Mouse (Mus musculus): ENCODE measurements at regions not wholly inside any gene's neighbourhood (a gene's known extent, or its start where the extent isn't known, plus 50 kb on each side); places are given as distances from the start of the nearest gene placed in this dataset.

- Histone ChIP-seq H3K4me3 (ENCODE audit: low read depth, low read length) (no peak overlapping the region), H3K9ac (ENCODE audit: low read depth, low read length) (no peak overlapping the region), H3K36me3 (ENCODE audit: control insufficient read depth, insufficient read depth, low read length) (no peaks in the 10 kb centered on the region), H3K27me3 (ENCODE audit: control insufficient read depth, insufficient read depth, low read length) (no peaks in the 10 kb centered on the region), H3K9me3 (replicated peaks; ENCODE audit: control insufficient read depth, low read length) (no peaks in the 10 kb centered on the region), H3K4me1 (ENCODE audit: control insufficient read depth, insufficient read depth, low read length) (no peaks in the 10 kb centered on the region), H3K4me2 (no peak overlapping the region), H3K27ac (ENCODE audit: low read depth, low read length) (no peak overlapping the region)
- ATAC-seq (replicated peaks; ENCODE audit: insufficient number of reproducible peaks, low FRiP score, low TSS enrichment): no peak
- WGBS (ENCODE audit: insufficient replicate concordance): 66% methylated on average over 2 of the region's 2 CpGs
Observed at GRCm38 (mm10) chr11:18164025-18164423, 210.3 kb upstream of the Etaa1 start.

- no peaks in the 10 kb centered on the region for H3K27me3 ChIP-seq (ENCODE audit: control insufficient read depth, insufficient read depth, low read length)
- H3K27ac ChIP-seq (ENCODE audit: low read depth, low read length): no peak overlapping the region
- no peaks in the 10 kb centered on the region for H3K9me3 ChIP-seq (replicated peaks; ENCODE audit: control insufficient read depth, low read length)
- no peak overlapping the region for H3K9ac ChIP-seq (ENCODE audit: low read depth, low read length)
- 68% methylated on average over 5 of the region's 5 CpGs for WGBS (ENCODE audit: insufficient replicate concordance)
- no peak overlapping the region for H3K4me3 ChIP-seq (ENCODE audit: low read depth, low read length)
- ATAC-seq (replicated peaks; ENCODE audit: insufficient number of reproducible peaks, low FRiP score, low TSS enrichment): no peak
- H3K4me1 ChIP-seq (ENCODE audit: control insufficient read depth, insufficient read depth, low read length): no peaks in the 10 kb centered on the region
- H3K36me3 ChIP-seq (ENCODE audit: control insufficient read depth, insufficient read depth, low read length): no peaks in the 10 kb centered on the region
- no peak overlapping the region for H3K4me2 ChIP-seq
Observed at GRCm38 (mm10) chr11:18163156-18164024, 209.7 kb upstream of the Etaa1 start.

- WGBS (ENCODE audit: insufficient replicate concordance): 85% methylated on average over 4 of the region's 4 CpGs
- H3K9ac ChIP-seq (ENCODE audit: low read depth, low read length): no peak overlapping the region
- no peak for ATAC-seq (replicated peaks; ENCODE audit: insufficient number of reproducible peaks, low FRiP score, low TSS enrichment)
- no peak overlapping the region for H3K4me3 ChIP-seq (ENCODE audit: low read depth, low read length)
- peaks cover 4% of the 10 kb centered on the region; the same call in 1 of the 2 replicates for H3K4me1 ChIP-seq (ENCODE audit: control insufficient read depth, insufficient read depth, low read length)
- no peak overlapping the region for H3K4me2 ChIP-seq
- H3K27ac ChIP-seq (ENCODE audit: low read depth, low read length): no peak overlapping the region
- no peaks in the 10 kb centered on the region for H3K27me3 ChIP-seq (ENCODE audit: control insufficient read depth, insufficient read depth, low read length)
- H3K36me3 ChIP-seq (ENCODE audit: control insufficient read depth, insufficient read depth, low read length): no peaks in the 10 kb centered on the region
- no peaks in the 10 kb centered on the region for H3K9me3 ChIP-seq (replicated peaks; ENCODE audit: control insufficient read depth, low read length)
Observed at GRCm38 (mm10) chr11:18156506-18156905, 202.8 kb upstream of the Etaa1 start.

GRCm38 (mm10) chr11:18151788-18152563, 198.3 kb upstream of the Etaa1 start:
- Histone ChIP-seq H3K4me3 (ENCODE audit: low read depth, low read length) (no peak overlapping the region), H3K9ac (ENCODE audit: low read depth, low read length) (no peak overlapping the region), H3K36me3 (ENCODE audit: control insufficient read depth, insufficient read depth, low read length) (no peaks in the 10 kb centered on the region), H3K27ac (ENCODE audit: low read depth, low read length) (0 out of 2 replicates have a peak overlapping the region, but pooled peaks have one; percentile 22), H3K4me2 (peak overlapping the region; percentile 30), H3K9me3 (replicated peaks; ENCODE audit: control insufficient read depth, low read length) (no peaks in the 10 kb centered on the region), H3K27me3 (ENCODE audit: control insufficient read depth, insufficient read depth, low read length) (no peaks in the 10 kb centered on the region), H3K4me1 (ENCODE audit: control insufficient read depth, insufficient read depth, low read length) (peaks cover 8% of the 10 kb centered on the region; the same call in 1 of the 2 replicates)
- peak; percentile 76 for ATAC-seq (replicated peaks; ENCODE audit: insufficient number of reproducible peaks, low FRiP score, low TSS enrichment)
- 2% methylated on average over 6 of the region's 6 CpGs for WGBS (ENCODE audit: insufficient replicate concordance)

- Histone ChIP-seq H3K4me2 (no peak overlapping the region), H3K27me3 (ENCODE audit: control insufficient read depth, insufficient read depth, low read length) (no peaks in the 10 kb centered on the region), H3K9me3 (replicated peaks; ENCODE audit: control insufficient read depth, low read length) (no peaks in the 10 kb centered on the region), H3K4me3 (ENCODE audit: low read depth, low read length) (no peak overlapping the region), H3K4me1 (ENCODE audit: control insufficient read depth, insufficient read depth, low read length) (peaks cover 8% of the 10 kb centered on the region; the same call in 1 of the 2 replicates), H3K36me3 (ENCODE audit: control insufficient read depth, insufficient read depth, low read length) (no peaks in the 10 kb centered on the region), H3K9ac (ENCODE audit: low read depth, low read length) (no peak overlapping the region), H3K27ac (ENCODE audit: low read depth, low read length) (no peak overlapping the region)
- no peak for ATAC-seq (replicated peaks; ENCODE audit: insufficient number of reproducible peaks, low FRiP score, low TSS enrichment)
- 45% methylated on average over 4 of the region's 4 CpGs for WGBS (ENCODE audit: insufficient replicate concordance)
Observed at GRCm38 (mm10) chr11:18151369-18151768, 197.7 kb upstream of the Etaa1 start.

GRCm38 (mm10) chr11:18127488-18127887, 173.8 kb upstream of the Etaa1 start:
- 77% methylated on average over 5 of the region's 5 CpGs for WGBS (ENCODE audit: insufficient replicate concordance)
- Histone ChIP-seq H3K4me1 (ENCODE audit: control insufficient read depth, insufficient read depth, low read length) (no peaks in the 10 kb centered on the region), H3K9me3 (replicated peaks; ENCODE audit: control insufficient read depth, low read length) (no peaks in the 10 kb centered on the region), H3K27me3 (ENCODE audit: control insufficient read depth, insufficient read depth, low read length) (no peaks in the 10 kb centered on the region), H3K9ac (ENCODE audit: low read depth, low read length) (no peak overlapping the region), H3K27ac (ENCODE audit: low read depth, low read length) (no peak overlapping the region), H3K4me3 (ENCODE audit: low read depth, low read length) (no peak overlapping the region), H3K4me2 (no peak overlapping the region), H3K36me3 (ENCODE audit: control insufficient read depth, insufficient read depth, low read length) (no peaks in the 10 kb centered on the region)
- ATAC-seq (replicated peaks; ENCODE audit: insufficient number of reproducible peaks, low FRiP score, low TSS enrichment): no peak

GRCm38 (mm10) chr11:18123031-18123430, 169.4 kb upstream of the Etaa1 start:
- H3K9me3 ChIP-seq (replicated peaks; ENCODE audit: control insufficient read depth, low read length): no peaks in the 10 kb centered on the region
- H3K36me3 ChIP-seq (ENCODE audit: control insufficient read depth, insufficient read depth, low read length): no peaks in the 10 kb centered on the region
- H3K4me1 ChIP-seq (ENCODE audit: control insufficient read depth, insufficient read depth, low read length): no peaks in the 10 kb centered on the region
- H3K27me3 ChIP-seq (ENCODE audit: control insufficient read depth, insufficient read depth, low read length): no peaks in the 10 kb centered on the region
- 65% methylated on average over 6 of the region's 6 CpGs for WGBS (ENCODE audit: insufficient replicate concordance)
- ATAC-seq (replicated peaks; ENCODE audit: insufficient number of reproducible peaks, low FRiP score, low TSS enrichment): no peak
- no peak overlapping the region for H3K9ac ChIP-seq (ENCODE audit: low read depth, low read length)
- no peak overlapping the region for H3K4me2 ChIP-seq
- H3K4me3 ChIP-seq (ENCODE audit: low read depth, low read length): no peak overlapping the region
- H3K27ac ChIP-seq (ENCODE audit: low read depth, low read length): no peak overlapping the region

GRCm38 (mm10) chr11:18122616-18123015, 168.9 kb upstream of the Etaa1 start:
- 58% methylated on average over 2 of the region's 2 CpGs for WGBS (ENCODE audit: insufficient replicate concordance)
- Histone ChIP-seq H3K27ac (ENCODE audit: low read depth, low read length) (no peak overlapping the region), H3K4me3 (ENCODE audit: low read depth, low read length) (no peak overlapping the region), H3K4me1 (ENCODE audit: control insufficient read depth, insufficient read depth, low read length) (no peaks in the 10 kb centered on the region), H3K27me3 (ENCODE audit: control insufficient read depth, insufficient read depth, low read length) (no peaks in the 10 kb centered on the region), H3K36me3 (ENCODE audit: control insufficient read depth, insufficient read depth, low read length) (no peaks in the 10 kb centered on the region), H3K9ac (ENCODE audit: low read depth, low read length) (no peak overlapping the region), H3K4me2 (no peak overlapping the region), H3K9me3 (replicated peaks; ENCODE audit: control insufficient read depth, low read length) (no peaks in the 10 kb centered on the region)
- ATAC-seq (replicated peaks; ENCODE audit: insufficient number of reproducible peaks, low FRiP score, low TSS enrichment): no peak

All from heart, embryonic 11.5 days (tissue).